Mouse (Mus musculus) heart, postnatal 0 days (tissue): Measurements from ENCODE around the gene Ugt1a6b.

Experiments used
- CTCF ChIP-seq: IDR thresholded peaks from 2 replicates; pipeline ENCODE4 v1.5.1; 2016; ENCODE audit warnings: antibody characterized with exemption, control low read depth, low read depth
- EP300 ChIP-seq: IDR thresholded peaks from 2 replicates; pipeline ENCODE4 v1.6.1; 2016; ENCODE audit warnings: antibody characterized with exemption, low read depth

DNA sequence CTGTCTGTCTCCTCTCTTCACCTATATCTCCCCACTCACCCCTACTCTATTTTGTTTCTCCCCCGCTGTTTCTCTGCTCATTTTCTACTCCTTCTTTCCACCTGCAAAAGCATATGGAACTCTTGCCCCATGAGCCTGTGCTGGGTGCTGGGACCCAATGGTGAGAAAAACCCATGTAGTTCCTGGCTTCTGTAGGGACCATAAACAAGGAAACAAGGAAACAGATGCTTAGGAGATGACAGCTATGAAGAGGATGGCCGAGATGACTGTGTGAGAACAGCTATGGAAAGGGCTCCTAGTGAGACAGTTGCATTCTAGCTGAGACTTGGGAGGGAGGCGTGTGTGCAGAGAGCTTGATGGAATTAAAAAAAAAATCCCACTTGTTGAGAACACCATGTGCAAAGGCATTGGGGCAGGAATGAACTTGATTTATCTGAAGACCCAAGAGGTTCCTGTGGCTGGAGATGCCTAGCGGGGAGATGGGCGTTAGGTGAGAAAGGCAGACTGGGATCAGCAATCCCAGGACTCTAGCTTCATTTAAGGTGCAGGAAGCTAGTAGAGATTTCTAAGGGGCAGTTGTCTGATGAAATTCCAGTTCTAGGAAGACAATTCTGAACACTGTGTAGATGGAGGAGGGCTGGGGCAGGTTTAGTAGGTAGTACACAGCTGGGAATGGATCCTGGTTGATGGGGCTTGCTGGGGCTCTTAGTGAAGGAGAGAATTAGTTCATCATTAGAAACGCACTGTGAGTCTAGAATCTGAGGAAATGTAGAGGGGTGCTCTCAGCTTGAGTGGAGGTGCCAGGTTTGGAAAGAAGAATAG lies 128.1 kb downstream of the Ugt1a6b start:
- TF ChIP-seq CTCF: no peak
- no peak for TF ChIP-seq EP300
